Mouse (Mus musculus): ENCODE data around the gene Gabarap. TPM values are rescaled to one million over a fixed set of nuclear protein-coding genes. Genes with fewer than 3 reads are reported as not detected.

Gene Gabarap
- polyA plus RNA-seq (2015; fragmentation: Nextera tagmentation; extraction: Ambion mirVana): 252 and 262 TPM in 2 replicates

GRCm38 (mm10) chr11:69990850-69991691, at the start of gene Gabarap:
Gene Gabarap (plus strand): TSS chr11:69991143.
- peak; percentile 72 for ATAC-seq (ENCODE audit: insufficient read depth)
- Histone ChIP-seq H3K4me1 (replicated peaks) (peaks cover 39% of the 10 kb centered on the region), H3K36me3 (replicated peaks) (peaks cover 65% of the 10 kb centered on the region), H3K4me2 (peak within 1 kb of the TSS; percentile 90), H3K27me3 (no peaks in the 10 kb centered on the region), H3K9me3 (replicated peaks) (no peaks in the 10 kb centered on the region), H3K4me3 (replicated peaks) (peak within 1 kb of the TSS; percentile 87), H3K27ac (replicated peaks) (peak within 1 kb of the TSS; percentile 98), H3K9ac (peak within 1 kb of the TSS; percentile 87)
- WGBS (ENCODE audit: insufficient replicate concordance): under 1% methylated on average over 40 of the region's 40 CpGs

DNA sequence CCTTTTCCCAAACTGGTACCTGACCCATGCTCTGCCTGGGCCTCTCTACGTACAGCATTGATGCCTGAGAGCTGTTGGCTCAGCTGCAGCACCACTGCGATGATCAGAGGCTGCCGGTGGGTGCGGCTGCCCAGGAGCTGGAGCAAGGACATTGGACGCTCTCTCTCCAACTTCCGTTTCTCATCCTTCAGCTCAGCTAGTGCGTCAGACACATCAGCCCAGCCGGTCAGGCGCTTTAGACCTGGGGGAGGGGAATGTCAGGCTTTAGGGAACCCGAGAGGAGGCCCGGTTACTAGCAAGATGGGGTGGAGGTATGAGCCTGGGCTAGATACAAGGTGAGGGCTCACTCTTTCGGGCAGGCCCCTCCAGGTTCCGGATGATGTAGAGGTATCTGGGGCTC, 45.7 kb upstream of the Gabarap start:
- no peaks in the 10 kb centered on the region for H3K9me3 ChIP-seq (replicated peaks)
- H3K4me3 ChIP-seq (replicated peaks): peak overlapping the region; percentile 77
- H3K9ac ChIP-seq: peak overlapping the region; percentile 75
- ATAC-seq (ENCODE audit: insufficient read depth): no peak
- H3K36me3 ChIP-seq (replicated peaks): peaks cover 41% of the 10 kb centered on the region
- H3K4me2 ChIP-seq: peak overlapping the region; percentile 93
- peaks cover 60% of the 10 kb centered on the region for H3K27me3 ChIP-seq
- peak overlapping the region; percentile 95 for H3K27ac ChIP-seq (replicated peaks)
- H3K4me1 ChIP-seq (replicated peaks): peaks cover 56% of the 10 kb centered on the region
- WGBS (ENCODE audit: insufficient replicate concordance): 65% methylated on average over 13 of the region's 13 CpGs

DNA sequence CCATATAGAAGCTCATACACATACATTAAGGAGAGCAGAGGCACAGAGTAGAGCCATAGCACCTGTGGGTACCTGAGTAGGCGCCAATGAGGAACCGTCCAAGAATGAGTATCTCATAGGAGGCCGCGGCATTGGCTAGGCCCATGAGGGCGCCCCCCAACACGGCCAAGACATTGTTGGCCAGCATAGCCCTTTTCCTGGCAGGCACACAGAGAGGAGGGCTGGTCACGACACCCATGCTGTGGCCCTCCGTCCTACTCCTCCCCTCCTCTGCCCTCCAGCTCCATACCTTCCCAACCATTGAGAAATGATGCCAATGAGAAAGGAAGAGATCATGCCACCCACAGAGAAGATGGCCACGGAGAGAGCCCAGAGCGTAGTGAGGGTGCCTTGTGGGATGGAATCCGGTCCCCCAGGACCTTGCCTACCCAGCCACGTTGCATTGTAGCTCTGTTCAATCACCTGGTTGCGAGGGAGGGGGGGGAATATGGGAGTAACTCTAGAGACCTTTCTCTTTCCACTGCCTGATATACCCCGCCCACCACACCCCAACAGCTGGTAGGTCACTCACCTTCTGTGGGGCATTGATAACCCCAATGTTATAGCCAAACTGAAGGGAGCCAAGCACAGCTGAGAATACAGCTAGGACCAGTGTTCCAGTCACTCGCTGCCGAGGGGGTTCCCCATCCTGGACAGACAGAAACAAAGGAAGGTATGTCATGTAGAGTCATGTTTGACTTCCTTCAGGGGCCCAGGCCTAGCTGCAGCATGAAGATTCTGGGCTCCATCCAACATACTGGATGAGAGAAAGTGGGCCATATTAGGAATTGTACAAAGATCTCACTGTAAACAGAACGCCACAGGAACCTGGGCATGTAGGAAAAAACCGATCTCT, 44.7 kb upstream of the Gabarap start:
- peaks cover 56% of the 10 kb centered on the region for H3K4me1 ChIP-seq (replicated peaks)
- H3K4me3 ChIP-seq (replicated peaks): peak overlapping the region; percentile 77
- ATAC-seq (ENCODE audit: insufficient read depth): peak; percentile 77
- WGBS (ENCODE audit: insufficient replicate concordance): 61% methylated on average over 18 of the region's 18 CpGs
- peaks cover 41% of the 10 kb centered on the region for H3K36me3 ChIP-seq (replicated peaks)
- peak overlapping the region; percentile 75 for H3K9ac ChIP-seq
- peaks cover 62% of the 10 kb centered on the region for H3K27me3 ChIP-seq
- H3K27ac ChIP-seq (replicated peaks): peak overlapping the region; percentile 95
- no peaks in the 10 kb centered on the region for H3K9me3 ChIP-seq (replicated peaks)
- H3K4me2 ChIP-seq: peak overlapping the region; percentile 93

GRCm38 (mm10) chr11:69947337-69948065, 43.4 kb upstream of the Gabarap start:
- Histone ChIP-seq H3K27ac (replicated peaks) (peak overlapping the region; percentile 95), H3K4me2 (peak overlapping the region; percentile 93), H3K4me1 (replicated peaks) (peaks cover 56% of the 10 kb centered on the region), H3K36me3 (replicated peaks) (peaks cover 34% of the 10 kb centered on the region), H3K4me3 (replicated peaks) (peak overlapping the region; percentile 77), H3K9me3 (replicated peaks) (no peaks in the 10 kb centered on the region), H3K27me3 (peaks cover 63% of the 10 kb centered on the region), H3K9ac (peak overlapping the region; percentile 75)
- WGBS (ENCODE audit: insufficient replicate concordance): 10% methylated on average over 29 of the region's 29 CpGs
- ATAC-seq (ENCODE audit: insufficient read depth): no peak; the same call in 1 of the 2 replicates

- Histone ChIP-seq H3K4me1 (replicated peaks) (peaks cover 52% of the 10 kb centered on the region), H3K4me2 (peak within 1 kb of the TSS; percentile 93), H3K27ac (replicated peaks) (peak within 1 kb of the TSS; percentile 95), H3K36me3 (replicated peaks) (peaks cover 27% of the 10 kb centered on the region), H3K27me3 (peaks cover 63% of the 10 kb centered on the region), H3K9ac (peak within 1 kb of the TSS; percentile 75), H3K9me3 (replicated peaks) (no peaks in the 10 kb centered on the region), H3K4me3 (replicated peaks) (peak within 1 kb of the TSS; percentile 77)
- 1% methylated on average over 34 of the region's 34 CpGs for WGBS (ENCODE audit: insufficient replicate concordance)
- peak; percentile 82 for ATAC-seq (ENCODE audit: insufficient read depth)
Measured at GRCm38 (mm10) chr11:69948066-69948762, 42.7 kb upstream of the Gabarap start, which contains the start of gene Slc2a4. Gene Slc2a4 (minus strand): TSS chr11:69948188.

- Histone ChIP-seq H3K27me3 (peaks cover 63% of the 10 kb centered on the region), H3K27ac (replicated peaks) (peak overlapping the region; percentile 83)
- WGBS (ENCODE audit: insufficient replicate concordance): under 1% methylated on average over 14 of the region's 14 CpGs
Measured at GRCm38 (mm10) chr11:69948763-69949150, 42.2 kb upstream of the Gabarap start.

DNA sequence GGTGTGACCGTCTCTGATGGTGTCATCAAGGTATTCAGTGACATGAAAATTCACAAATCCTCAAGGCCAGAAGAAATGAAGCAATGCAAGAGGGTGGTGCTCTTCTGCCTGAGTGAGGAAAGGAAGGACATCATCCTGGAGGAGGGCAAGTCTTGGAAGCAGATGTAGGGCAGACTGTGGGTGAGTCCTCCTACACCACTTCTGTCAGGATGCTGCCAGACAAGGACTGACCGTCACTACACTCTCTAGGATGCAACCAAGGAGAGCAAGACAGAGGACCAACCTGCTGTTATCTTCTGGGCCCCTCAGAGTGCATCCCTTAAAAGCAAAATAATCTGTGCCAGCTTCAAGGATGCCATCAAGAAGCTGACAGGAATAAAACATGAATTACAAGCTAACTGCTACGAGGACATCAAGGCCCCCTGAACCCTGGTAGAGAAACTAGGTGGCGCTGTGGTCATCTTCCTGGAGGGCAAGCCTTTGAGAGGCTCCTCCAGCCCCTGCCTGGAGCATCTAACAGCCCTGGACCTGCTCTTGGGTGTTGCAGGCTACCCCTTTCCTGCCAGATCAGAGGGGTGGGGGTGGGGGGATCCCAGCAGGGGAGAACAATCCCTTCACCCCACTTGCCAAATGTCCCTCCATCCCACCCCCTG, 40.0 kb upstream of the Gabarap start:
- H3K27ac ChIP-seq (replicated peaks): no peak overlapping the region
- no peak for ATAC-seq (ENCODE audit: insufficient read depth)
- WGBS (ENCODE audit: insufficient replicate concordance): 41% methylated on average over 4 of the region's 4 CpGs
- H3K36me3 ChIP-seq (replicated peaks): peaks cover under 1% of the 10 kb centered on the region; the same call in 1 of the 2 replicates
- H3K4me3 ChIP-seq (replicated peaks): no peak overlapping the region
- H3K4me2 ChIP-seq: no peak overlapping the region
- peaks cover 27% of the 10 kb centered on the region for H3K4me1 ChIP-seq (replicated peaks)
- peaks cover 54% of the 10 kb centered on the region for H3K27me3 ChIP-seq
- no peak overlapping the region for H3K9ac ChIP-seq
- H3K9me3 ChIP-seq (replicated peaks): no peaks in the 10 kb centered on the region

More at GRCm38 (mm10) chr11:69948763-69949150, 42.2 kb upstream of the Gabarap start:
- H3K9ac ChIP-seq: peak overlapping the region; percentile 75
- peak; percentile 36 for ATAC-seq (ENCODE audit: insufficient read depth)
- peaks cover 48% of the 10 kb centered on the region for H3K4me1 ChIP-seq (replicated peaks)
- peak overlapping the region; percentile 93 for H3K4me2 ChIP-seq
- H3K36me3 ChIP-seq (replicated peaks): peaks cover 22% of the 10 kb centered on the region
- H3K4me3 ChIP-seq (replicated peaks): peak overlapping the region; percentile 77
- no peaks in the 10 kb centered on the region for H3K9me3 ChIP-seq (replicated peaks)

GRCm38 (mm10) chr11:69952274-69952673, 38.7 kb upstream of the Gabarap start:
- peaks cover 62% of the 10 kb centered on the region for H3K27me3 ChIP-seq
- H3K4me2 ChIP-seq: no peak overlapping the region
- H3K9me3 ChIP-seq (replicated peaks): no peaks in the 10 kb centered on the region
- 24% methylated on average over 1 of the region's 1 CpGs for WGBS (ENCODE audit: insufficient replicate concordance)
- no peak overlapping the region for H3K4me3 ChIP-seq (replicated peaks)
- no peaks in the 10 kb centered on the region for H3K36me3 ChIP-seq (replicated peaks)
- no peak for ATAC-seq (ENCODE audit: insufficient read depth)
- H3K9ac ChIP-seq: no peak overlapping the region
- no peak overlapping the region for H3K27ac ChIP-seq (replicated peaks)
- peaks cover 20% of the 10 kb centered on the region for H3K4me1 ChIP-seq (replicated peaks)

- Histone ChIP-seq H3K36me3 (replicated peaks) (no peaks in the 10 kb centered on the region), H3K4me1 (replicated peaks) (peaks cover 10% of the 10 kb centered on the region), H3K9me3 (replicated peaks) (no peaks in the 10 kb centered on the region), H3K9ac (no peak overlapping the region), H3K27ac (replicated peaks) (no peak overlapping the region), H3K4me3 (replicated peaks) (no peak overlapping the region), H3K27me3 (peaks cover 70% of the 10 kb centered on the region), H3K4me2 (no peak overlapping the region)
- whole genome bisulfite sequencing (ENCODE audit: insufficient replicate concordance): 27% methylated on average over 11 of the region's 11 CpGs
- ATAC-seq (ENCODE audit: insufficient read depth): no peak
Measured at GRCm38 (mm10) chr11:69953267-69953915, 37.6 kb upstream of the Gabarap start.
